Mouse (Mus musculus): Measurements from ENCODE around the gene Zbtb40.

Gene Zbtb40

DNA sequence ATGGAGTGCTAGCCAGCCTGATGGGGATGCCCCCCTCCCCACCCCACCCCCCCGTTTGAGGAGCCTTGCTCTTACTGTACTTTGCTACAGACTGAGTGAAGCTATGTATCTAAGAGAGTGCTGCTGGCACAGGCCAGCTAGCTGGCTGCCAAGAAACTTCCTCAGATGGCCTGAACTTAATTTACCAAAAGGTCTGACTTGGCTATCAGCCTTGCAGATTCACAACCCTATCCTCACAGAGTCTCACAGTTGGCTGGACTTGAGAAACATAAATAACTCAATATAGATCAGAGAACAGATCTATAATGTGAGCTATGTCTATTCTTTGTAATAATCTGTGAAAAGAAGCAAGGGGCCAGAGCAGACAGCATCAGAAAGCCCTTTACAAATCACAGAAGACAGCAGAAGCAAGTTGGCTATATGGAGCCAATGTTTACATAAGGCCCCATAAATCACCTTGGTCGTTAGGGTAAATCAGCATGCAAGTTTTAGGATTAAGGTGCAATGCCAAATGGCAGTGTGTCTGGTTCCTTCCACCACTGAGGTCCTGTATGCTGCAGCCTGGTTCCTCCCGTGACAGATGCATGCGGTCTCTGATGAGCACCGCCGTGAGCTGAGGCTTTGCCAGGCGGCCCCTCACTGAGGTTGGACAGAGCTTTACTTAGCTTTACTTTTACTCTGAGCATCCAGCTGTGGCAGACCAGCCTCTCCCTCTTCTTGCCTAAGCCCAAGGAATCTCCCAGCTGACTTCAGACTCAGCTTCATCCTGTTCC, 15.3 kb downstream of the Zbtb40 start:
- no peak for DNase-seq (ENCODE audit: low spot score)

DNA sequence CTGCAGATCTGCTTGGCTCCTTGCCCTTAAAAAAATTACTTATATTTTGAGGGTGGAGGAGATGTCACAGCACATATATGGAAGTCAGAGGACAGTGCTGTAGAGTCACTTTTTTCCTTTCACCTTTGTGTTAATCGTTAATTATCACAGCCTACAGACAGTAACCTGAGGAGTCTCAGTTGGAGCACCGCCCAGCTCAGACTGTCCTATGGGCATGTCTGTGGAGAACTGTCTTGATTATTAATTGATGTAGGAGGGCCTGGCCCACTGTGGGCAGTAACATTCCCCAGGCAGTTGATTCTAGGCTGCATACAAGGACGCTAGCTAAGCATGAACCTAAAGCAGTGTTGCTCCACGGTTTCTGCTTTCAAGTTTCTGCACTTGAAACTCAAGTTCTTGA, 16.1 kb downstream of the Zbtb40 start:
- DNase-seq (ENCODE audit: low spot score), result no peak

DNA sequence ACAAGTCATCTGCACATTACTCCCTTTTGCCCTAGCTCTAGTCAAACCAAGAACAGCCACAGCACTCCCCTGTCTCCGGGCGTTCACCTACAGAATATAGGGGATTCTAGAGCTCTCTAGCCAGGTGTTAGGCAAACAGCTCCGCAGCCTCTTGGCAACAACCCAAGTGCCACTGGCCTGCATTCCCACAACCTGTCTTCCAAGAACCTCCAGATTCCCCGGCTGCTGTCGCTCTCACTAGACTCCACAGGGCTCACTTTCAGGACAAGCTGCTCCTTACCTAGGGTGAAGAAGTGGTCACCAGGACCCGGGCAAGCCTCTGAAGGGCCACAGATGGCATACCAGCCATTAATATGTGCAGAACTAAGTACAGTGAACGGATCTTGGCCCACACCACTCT, 17.3 kb downstream of the Zbtb40 start:
- DNase-seq (ENCODE audit: low spot score), result no peak

DNA sequence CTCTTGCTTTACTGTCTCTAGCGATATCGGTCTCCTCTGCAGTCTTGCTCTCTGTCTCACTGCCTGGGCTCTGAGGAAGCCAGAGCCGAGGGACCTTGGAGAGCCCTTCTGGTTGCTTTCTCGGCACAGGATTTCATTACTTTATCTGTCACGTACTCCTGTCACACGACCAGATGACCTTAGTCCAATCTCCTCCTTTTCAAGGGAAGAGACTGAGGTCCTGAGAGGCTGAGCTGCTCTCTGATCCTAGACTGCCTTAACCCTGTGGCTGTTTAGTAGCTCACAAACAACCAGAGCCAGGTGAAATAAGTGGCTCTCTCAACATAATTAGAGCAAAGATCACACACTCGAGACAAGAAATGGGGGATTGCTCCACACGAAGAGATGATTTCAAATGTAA, 19.3 kb downstream of the Zbtb40 start:
- no peak for DNase-seq (ENCODE audit: low spot score)

DNA sequence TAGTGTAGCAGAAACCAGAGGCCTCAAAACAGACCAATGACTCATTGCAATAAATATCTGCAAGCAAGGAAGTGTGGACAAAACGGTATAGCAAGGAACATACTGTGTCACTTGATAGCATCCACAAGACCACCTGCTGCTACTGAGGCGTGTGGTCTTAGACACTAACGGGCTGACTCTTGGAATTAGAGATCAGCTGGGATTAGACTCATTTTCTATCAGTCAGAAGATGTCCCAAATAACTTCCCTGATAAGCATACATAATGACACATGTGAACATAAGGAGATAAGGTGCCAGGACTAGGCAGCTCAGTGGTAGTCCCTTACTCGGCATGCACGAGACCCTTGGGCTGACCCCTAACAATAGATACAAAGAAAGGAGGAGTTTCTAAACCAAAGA, 21.6 kb downstream of the Zbtb40 start:
- no peak for DNase-seq (ENCODE audit: low spot score)

DNA sequence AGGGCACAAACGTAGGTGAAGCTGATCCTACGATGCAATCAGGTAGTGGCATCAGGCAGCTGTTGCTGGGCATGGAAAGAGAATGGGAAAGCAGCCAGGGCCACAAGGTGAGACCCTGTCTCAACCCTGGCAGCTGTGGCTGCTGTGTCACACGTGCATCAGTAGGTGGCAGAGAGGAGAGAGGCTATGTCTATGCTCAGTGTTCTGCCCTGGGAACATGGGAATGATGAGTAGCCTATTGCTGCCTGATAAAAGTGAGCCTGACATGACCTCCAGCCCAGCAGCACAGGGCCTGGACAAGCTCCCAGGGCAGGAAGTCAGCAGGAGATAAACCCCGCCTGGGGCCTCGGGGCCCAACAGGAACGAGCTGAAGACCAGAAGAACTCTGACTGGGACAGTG, 23.0 kb downstream of the Zbtb40 start:
- DNase-seq (ENCODE audit: low spot score), result no peak

DNA sequence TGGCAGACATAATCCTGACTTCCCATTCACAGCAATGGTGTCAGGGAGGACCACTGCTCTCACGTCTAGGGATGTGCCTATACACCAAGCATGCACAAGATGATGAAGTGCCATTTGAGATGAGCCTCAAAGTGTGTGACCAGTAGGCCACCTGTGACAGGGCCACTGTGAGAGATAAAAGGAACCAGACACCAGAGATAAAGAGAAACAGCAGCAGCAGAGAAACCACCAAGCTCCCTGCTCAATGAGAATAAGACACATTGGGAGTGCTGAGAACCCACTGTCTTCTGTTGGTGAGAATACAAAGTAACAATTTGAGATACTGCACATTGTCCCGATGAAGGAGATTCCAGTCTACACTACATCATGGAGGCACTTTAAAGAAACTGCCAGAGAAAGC, 23.5 kb downstream of the Zbtb40 start:
- DNase-seq (ENCODE audit: low spot score), result no peak

DNA sequence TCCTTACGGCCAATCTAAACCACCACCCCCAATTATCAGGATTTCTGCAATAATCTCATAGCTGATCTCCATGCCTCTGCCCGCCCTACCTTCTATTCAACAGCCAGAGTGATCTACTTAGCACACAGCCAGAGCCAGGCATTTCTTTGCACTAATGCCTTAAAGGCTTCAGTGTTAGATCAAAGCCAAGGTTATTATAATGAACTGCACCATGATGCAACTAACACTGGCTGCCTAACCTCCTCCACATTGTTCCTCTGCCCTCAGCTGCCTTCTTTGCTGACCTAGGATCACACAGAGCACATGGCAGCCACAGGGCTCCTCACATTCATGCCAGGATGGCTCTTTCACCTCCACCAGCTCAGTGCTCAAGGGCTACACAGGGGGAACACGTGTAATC, 28.5 kb downstream of the Zbtb40 start:
- no peak for DNase-seq (ENCODE audit: low spot score)

DNA sequence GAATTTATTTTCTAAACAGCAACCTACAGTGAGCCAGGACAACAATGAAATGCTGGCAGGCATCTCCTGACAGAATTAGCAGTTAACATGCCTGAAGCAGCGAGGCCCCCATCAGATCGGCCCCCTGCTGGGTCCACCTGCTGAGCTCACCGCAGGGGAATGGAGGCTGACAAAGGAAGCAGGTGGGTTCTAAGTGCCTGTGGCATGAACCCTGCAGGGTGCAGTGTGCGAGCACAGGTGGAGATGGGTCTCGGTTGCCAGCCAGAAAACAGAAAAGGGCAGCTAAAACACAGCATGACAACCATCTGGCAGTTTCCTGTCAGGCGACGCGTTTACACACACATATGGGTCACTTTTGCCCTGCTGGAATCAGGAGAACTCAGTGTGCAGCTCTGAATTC, 32.7 kb downstream of the Zbtb40 start:
- DNase-seq (ENCODE audit: low spot score), result no peak

DNA sequence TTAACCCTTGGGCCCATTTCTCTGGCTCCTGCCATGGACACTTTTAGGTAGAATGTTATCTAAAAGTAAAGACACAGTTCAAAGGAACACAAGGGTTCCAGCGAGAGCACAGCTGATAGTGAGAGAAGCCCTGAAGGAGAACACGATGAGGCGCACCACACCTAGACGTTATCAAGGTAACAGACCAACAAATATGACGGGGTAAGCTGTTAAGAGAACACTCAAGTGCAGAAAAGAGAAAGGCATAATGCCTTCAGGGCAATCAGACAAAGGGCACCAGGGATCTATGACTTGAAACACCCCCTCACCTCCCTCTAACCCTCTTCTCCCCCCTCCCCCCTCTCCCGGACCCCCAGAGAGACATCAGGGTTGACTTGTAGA, 33.1 kb downstream of the Zbtb40 start:
- DNase-seq (ENCODE audit: low spot score), result no peak

DNA sequence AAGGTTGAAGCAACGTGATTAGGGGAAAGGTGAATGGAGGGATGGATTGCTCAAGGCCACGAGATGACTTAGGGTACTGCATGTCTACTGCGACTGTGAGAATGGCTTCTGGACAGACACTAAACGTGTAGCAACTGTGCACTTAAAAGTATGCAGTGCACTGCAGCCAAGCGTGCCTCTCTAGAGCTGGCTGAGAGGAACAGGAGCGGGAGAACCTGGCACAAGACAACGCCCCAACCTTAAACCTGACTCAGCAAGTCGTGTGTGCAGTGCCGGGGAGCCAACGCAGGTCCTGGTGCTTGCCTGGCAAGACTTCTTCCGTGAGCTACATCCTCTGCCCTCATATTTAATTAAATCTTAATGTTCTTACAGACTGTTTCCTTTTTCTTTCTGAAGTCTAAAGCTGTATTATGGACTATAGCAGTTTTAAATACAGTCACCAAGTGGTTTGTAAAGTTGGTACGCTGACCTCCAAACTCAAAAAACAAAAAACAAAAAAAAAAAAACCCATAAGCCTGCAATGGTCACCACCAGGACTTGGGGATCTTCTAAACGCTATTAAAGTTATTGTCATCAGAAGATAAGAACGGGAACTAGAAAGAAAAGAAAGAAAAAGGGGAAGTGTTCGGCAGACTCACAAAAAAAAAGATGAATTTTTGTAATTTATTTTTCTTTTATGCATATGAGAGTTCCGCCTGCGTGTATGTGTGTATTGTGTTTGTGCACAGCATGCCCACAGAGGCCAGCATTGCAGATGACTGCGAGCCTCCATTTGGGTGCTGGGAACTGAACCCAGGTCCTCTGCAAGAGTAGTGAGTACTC, 33.7 kb downstream of the Zbtb40 start:
- DNase-seq (ENCODE audit: low spot score), result no peak

DNA sequence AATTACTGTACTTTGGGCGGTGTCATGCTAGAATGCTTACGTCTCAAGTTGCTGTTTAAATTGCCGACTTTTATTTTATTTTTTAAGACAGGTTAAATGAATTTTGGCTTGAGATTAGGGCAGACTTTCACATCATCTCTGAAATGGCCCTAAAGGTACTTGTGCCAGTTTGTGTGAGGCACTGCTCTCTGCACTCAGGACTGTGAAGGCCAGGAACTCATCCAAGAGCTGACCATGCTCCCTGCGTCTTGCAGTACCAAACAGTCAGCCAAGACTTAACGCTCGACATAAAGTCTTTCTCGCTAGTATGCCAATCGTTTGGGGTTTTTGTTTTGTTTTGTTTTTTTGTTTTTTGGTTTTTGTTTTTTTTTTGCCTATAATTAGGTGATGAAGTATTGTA, 34.5 kb downstream of the Zbtb40 start:
- DNase-seq (ENCODE audit: low spot score), result no peak

DNA sequence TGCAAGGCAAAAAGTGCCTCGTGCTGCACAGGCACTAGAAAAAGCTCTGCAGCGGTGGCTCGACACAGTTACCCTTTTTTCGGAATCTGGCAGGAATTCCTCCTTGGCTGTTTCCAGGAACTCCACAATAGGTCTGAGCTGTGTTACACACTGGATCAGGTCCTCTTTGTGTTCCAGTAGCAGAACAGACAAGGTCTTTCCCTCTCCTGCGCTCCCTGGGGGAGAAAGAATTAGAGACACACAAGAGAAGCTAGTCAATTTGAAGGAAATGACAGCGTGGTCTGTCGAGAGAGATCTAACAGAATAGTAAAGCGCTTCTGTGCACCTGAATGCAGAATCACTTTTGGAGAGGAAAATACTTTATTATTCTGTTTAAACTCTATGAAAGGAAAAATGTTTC, 41.6 kb downstream of the Zbtb40 start:
- no peak for DNase-seq (ENCODE audit: low spot score)

DNA sequence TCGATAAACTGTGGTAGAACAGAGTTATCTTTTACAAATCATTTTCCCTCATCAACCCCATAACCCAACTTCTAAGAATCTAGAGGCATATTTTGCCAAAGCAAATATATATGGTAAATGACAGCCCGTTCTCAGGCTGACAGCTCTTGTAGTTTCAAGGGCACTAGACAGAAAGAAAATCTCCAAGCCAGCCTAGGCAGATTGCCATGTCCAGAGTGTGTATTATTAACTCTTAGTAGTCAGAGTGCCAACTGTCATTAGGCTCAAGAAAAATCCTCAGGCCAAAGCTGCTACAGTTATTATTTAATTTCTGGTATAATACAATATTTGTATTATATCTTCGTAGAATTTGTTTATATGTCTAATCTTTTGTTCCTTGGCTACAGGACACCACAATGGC, 46.8 kb downstream of the Zbtb40 start:
- DNase-seq (ENCODE audit: low spot score), result no peak

DNA sequence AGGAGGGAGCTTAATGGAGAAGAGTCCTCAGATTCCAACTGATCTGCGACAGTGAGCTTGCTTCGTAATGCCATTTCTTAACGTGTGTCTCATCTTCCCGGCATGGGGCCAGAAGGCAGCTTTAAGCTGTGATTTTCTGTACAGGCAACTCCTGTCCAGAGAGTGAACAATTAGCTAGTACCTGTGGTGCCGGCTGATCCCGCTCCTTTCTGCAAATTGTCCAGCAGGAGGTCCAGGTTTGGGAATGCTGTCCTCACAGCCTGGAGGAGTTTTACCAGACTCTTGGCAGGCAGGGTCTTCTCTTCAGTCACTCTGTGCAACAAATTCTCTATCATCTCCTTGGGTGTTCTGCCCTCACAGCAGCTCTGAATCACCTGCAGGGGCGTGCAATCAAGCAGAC, 47.6 kb downstream of the Zbtb40 start:
- no peak for DNase-seq (ENCODE audit: low spot score)

DNA sequence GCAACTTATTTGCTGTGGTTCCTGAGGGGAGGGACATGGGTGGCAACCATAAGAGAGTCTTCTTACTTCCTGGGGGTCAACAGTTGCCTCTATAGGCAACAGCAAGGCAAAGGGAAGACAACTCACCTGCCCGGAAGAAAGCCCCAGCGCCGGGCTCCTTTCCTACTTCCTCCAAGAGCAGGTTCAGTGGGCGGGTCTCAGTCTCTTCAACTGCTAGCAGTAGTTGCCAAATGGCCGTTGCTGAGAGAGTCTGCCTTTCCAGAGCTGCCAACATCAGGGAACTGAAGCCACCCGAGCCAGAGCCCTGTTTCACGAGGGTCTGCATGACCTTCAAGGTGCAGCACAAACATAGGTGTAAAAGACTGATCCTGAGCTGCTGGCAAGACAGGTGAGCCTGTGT, 50.2 kb downstream of the Zbtb40 start:
- DNase-seq (ENCODE audit: low spot score), result no peak

DNA sequence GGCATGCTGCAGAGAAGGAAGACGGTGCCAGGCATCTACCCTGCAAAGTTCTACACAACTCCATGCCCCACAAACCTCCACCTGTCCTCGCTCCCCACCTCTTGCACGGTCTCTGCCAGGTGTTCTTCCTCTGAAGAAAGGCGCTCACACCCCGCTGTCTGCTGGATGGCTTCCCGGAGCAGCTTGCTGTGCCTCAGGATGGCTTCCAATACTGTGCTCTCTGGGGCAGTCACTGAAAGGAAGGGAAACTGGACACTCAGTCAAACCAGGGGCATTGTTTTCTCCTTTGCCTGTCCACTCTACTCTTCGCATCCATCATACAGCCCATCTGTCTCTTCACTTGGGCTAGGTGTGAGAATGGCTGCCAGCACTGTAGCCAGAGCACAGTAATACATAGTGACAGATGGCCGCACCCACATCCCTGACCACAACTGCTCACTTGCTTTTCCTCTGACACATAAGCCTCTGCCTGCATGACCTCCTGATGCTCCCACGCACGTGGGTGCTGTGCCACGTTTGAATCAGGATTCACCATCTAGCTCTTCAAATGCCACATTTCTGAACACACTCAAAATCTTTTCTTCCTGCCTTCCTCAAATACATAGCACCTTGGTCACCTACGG, 50.8 kb downstream of the Zbtb40 start:
- DNase-seq (ENCODE audit: low spot score), result no peak

DNA sequence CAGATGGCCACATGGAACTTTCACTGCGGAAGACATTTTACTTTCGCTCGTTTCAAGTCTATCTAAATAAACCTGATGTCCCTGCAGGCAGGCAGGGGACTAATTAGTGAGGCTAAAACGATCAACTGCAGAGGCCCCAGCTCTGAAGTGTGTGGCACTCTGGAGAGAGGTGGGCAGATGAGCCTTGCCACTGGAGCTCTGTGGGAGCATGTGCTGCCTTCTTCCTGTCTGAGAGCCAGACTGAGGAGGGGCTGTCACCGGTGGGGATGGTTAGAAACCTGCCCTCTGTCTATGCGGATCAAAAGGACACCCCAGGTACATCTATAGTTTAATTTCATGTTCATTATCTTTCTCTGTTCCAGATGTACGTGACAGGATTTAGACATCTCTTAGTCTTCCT, 51.7 kb downstream of the Zbtb40 start:
- DNase-seq (ENCODE audit: low spot score), result no peak

DNA sequence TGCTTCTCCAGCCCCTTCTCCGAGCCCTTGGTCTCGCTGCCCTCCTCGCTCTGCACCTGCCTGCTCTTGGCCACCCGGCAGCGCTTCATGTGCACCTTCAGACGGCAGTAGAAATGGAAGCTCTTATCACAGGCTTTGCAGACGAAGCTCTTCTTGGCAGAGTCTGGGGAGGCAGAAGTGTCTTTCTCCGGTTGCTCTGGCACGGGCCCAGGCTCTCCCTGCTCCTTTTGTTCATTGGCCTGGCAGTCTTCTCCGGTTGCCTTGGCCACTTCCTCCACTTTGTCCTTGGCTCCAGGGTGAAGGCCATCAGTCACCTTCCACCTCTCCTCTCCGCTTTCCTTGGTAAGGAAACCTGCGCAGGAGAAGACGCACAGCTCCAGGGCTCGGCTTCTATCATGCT, 53.2 kb downstream of the Zbtb40 start:
- peak; percentile 7 for DNase-seq (ENCODE audit: low spot score)

DNA sequence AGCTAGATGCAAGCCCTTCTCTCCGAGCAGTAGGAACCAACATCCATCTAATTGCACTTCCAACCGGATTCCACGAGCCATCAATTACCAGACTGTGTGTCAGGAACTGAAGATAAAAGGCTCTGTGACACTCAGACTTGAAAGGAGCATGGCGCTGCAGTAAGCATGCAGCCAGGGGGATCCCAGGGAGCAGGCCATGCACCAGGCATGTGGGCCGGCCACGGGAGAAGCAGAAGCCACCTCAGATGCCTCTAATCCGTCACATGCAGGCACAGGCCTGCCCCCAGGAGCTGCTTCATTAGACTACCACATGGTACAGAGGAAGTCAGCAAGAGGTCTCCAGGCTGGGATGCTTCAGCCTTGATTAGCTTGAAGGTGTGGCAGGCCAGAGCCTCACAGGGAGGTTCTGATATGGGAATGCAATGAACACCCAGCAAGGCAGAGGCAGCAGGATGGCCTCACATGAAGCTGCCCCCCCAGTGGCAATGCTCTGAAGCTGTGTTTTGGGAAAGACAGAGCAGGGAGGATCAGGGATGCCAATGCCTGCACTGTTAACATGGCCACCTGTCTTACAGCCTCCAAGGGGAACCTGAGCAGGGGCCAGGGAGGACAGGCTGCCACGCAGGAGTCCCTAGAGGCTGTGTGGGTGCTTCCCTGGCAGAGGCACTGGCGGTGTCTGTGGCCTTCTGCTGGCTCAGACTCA, 66.5 kb downstream of the Zbtb40 start:
- DNase-seq (ENCODE audit: low spot score), result no peak

DNA sequence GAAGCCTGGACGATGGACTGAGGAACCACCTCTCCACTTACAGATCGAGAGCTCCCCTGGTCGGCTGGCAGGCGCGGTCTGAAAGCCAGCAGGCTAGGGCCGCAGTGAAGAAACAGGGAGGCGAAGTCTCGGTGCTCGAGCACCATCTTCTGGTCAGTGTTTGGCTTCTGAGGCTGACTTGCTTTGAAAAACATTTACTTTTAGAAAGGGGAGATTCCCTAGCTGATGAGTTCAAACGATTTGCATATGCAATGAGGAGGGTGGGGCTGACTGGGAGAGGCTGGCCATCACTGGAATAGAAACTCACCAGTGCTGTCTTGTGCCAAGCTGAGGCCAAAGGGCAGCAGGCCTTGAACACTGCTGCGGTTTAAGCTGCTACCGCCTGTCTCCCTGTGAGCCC, 67.3 kb downstream of the Zbtb40 start:
- DNase-seq (ENCODE audit: low spot score), result peak; percentile 41

DNA sequence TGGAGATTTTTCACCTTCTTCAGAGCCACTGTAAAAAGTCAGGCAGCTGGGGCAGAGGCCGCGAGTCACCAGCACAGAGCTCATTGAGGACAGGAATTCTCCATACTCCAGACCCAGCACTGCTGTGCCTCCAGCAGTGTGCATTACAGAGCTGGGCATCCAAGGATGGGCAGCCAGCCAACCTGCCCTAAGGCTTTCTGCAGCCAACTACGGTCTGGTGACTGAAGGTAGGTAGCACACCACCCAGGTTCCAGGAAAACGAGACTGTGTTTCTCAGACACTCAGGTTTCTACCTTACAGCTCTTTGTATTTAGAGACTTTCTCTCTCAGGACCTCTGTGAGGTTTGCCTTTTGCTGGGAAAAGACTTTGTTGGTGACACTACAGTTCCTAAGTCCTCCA, 67.7 kb downstream of the Zbtb40 start:
- DNase-seq (ENCODE audit: low spot score), result peak; percentile 32

DNA sequence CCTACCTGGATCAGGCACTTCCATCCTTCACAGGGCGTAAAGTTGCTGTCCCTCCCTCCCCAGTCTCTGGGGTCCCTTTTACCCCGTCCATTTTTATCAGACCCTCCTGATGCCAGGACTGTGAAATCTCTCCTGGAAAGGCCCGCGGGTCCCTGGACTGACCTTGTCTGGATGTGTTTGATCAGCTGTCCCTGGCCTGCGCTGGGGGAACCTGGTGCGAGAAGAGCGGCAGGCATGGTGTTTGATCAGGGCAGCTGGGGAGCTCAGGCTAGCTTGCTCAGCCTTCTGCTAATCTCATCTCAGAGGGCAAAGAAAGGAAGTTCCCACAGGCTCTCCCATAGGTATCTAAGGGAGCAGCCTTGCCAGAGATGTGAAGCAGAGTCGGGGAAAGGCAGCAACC, 71.4 kb downstream of the Zbtb40 start:
- DNase-seq (ENCODE audit: low spot score), result no peak

All from urinary bladder, postnatal 14 days (tissue).